Mouse (Mus musculus): ENCODE measurements around the gene Smarca4.
"Not testable (repeated sequence)": the region's sequence is repeated elsewhere in the genome, so short reads cannot be mapped to it uniquely, and the experiment has no call there.

Gene Smarca4

GRCm38 (mm10) chr9:21668946-21669345, 53.0 kb downstream of the Smarca4 start:
- DNase-seq, result no peak

DNA sequence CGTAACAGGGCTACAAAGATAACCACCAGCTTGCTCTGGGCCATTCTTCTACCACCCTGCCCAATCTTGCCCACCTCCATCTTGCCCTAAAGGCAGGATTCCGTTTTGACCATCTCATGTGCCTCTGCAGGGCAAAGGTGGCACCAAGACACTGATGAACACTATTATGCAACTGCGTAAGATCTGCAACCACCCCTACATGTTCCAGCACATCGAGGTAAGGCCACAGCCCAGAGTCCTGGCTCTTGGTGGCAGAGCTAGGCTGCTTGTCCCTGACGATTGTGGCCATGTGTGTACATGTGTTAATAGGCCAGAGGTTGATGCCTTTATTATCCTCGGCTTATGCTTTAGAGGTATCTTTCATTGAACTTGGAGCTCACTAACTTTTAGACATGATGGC, 54.4 kb downstream of the Smarca4 start:
- no peak for DNase-seq

DNA sequence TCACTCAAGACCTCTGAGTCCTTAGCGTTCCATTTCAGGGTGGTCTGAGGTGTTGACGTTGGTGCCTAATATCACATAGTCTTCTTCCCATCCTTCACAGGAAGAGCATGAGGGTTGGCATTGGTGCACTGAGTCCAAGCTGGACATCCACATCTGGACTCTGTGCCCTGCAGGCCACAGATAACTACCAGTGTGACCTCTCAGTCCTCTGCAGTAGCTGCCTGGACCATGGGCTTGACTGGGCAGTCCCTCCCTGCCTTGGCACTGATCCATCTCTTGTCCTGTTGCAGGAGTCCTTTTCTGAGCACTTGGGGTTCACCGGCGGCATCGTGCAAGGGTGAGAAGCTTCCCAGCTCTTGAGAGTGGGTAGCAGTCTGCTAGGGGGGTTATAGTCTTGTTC, 55.8 kb downstream of the Smarca4 start:
- DNase-seq, result no peak

DNA sequence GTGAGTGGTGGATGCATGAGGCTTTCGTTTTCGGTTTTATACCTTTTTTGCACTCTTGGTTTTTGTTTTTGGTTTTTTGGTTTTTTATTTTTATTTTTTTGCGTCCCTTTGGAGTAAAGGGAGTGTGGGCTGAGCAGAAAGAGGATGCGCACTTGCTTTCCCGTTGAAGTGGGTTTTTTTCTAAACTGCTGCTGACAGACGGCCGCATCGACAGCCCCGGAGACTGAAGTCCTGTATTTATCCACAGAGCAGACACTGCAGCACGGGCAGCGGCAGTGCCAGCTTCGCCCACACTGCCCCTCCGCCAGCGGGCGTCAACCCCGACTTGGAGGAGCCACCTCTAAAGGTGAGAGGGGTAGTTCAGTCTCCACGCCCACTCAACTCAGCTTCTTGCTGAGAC, 61.7 kb downstream of the Smarca4 start:
- DNase-seq, result no peak

DNA sequence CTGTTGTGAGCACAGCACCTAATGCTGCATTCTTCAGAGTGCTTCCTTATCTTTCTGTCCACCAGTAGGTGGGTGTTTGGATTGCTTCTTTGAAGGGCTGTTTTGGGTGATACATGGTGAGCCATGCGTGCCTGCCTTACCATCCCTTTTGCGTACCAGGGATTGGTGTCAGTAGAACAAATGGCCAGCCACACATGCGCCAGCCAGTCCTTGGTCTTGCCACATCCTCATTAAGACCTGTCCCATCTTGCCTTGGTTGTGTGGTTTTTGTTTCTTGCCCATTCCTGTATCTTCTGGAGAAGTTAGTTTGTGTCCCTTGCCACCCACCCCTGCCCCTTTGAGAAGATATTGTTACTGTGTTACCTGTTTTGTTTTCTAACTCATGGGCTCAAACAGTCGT, 64.5 kb downstream of the Smarca4 start:
- no peak for DNase-seq

DNA sequence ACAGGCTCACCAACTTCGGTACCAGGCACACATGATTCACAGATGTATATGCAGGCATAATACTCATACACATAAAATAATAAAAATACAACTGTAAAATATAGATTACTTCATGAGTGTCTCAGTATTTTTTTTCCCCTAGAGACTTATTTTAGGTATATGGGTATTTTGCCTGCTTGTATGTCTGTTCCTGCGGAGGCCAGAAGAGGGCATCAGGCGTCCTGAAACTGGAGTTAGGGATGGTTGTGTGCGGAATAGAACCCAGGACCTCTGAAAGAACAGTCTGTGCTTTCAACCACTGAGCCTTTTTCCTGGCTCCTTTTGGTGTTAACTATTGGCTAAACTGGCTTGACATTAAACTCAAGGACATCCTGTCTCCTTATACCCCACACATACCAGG, 66.9 kb downstream of the Smarca4 start:
- no peak for DNase-seq

DNA sequence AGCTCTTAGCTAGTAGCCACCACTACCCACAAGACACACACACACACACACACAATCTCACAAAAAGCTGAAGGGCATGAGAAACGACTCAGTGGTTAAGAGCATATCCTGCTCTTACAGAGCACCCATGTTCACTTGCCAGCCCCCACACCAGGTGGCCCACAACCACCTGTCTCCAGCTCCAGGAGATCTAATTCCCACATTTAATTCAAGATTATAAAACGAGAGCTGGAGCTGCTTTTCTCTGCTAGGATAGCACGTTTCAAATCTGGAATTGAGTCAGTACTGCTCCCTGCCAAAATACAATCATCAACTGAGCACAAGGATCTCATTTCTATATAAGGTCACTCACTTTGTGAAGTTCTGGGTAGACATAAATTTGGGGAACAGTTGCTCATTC, 67.9 kb downstream of the Smarca4 start:
- DNase-seq, result no peak

- DNase-seq, result no peak
Measured at GRCm38 (mm10) chr9:21688554-21688953, 72.6 kb downstream of the Smarca4 start.

GRCm38 (mm10) chr9:21690031-21690430, 74.1 kb downstream of the Smarca4 start:
- DNase-seq, result no peak

GRCm38 (mm10) chr9:21691862-21692261, 75.9 kb downstream of the Smarca4 start:
- peak; percentile 22 to 36 for DNase-seq

DNA sequence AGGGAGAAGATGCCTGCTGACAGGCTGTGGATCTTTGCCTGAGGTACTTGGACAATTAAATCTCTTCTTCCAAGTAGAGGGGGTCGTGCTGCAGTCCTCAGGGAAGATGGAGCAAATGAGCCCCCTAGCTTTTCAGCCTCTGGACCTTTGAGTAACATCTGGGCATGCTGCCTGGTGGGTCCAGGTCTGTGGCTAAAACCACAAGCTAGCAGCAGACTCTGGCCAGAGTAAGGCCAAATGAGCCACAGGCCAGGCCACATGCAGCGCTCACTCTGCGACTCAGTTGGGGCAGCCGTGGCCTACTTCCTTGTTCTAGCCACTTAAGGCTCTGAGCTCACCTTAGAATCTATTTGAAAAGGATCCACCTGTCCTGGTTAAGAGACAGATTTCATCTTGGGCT, 76.5 kb downstream of the Smarca4 start:
- DNase-seq, result no peak

- DNase-seq, result no peak
Measured at GRCm38 (mm10) chr9:21694071-21694470, 78.1 kb downstream of the Smarca4 start.

GRCm38 (mm10) chr9:21695229-21695792, 79.3 kb downstream of the Smarca4 start:
- DNase-seq, result no peak

- no peak for DNase-seq
Measured at GRCm38 (mm10) chr9:21697121-21697520, 81.2 kb downstream of the Smarca4 start.

GRCm38 (mm10) chr9:21699280-21699679, 83.3 kb downstream of the Smarca4 start:
- DNase-seq, result not testable (repeated sequence)

- DNase-seq, result no peak
Measured at GRCm38 (mm10) chr9:21701091-21701490, 85.1 kb downstream of the Smarca4 start.

DNA sequence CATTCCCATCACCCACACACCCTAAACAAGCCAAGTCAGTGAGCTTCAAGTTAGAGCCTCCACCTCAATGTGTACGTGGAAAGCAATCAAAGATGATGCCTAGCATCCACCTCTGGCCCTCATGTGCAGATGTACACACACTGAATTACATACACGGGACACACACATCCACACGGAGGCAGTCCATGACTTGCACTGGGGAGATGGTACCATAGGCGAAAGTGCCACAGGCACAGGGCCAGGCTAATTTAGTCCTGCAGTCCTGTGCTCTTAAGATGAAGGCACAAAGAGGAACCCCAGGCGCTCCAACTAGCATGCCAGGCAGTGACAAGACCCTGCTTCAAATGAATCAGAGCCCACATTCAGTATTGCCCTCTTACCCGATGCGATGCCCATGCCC, 87.5 kb downstream of the Smarca4 start:
- no peak for DNase-seq

- no peak for DNase-seq
Measured at GRCm38 (mm10) chr9:21706085-21706484, 90.1 kb downstream of the Smarca4 start.

DNA sequence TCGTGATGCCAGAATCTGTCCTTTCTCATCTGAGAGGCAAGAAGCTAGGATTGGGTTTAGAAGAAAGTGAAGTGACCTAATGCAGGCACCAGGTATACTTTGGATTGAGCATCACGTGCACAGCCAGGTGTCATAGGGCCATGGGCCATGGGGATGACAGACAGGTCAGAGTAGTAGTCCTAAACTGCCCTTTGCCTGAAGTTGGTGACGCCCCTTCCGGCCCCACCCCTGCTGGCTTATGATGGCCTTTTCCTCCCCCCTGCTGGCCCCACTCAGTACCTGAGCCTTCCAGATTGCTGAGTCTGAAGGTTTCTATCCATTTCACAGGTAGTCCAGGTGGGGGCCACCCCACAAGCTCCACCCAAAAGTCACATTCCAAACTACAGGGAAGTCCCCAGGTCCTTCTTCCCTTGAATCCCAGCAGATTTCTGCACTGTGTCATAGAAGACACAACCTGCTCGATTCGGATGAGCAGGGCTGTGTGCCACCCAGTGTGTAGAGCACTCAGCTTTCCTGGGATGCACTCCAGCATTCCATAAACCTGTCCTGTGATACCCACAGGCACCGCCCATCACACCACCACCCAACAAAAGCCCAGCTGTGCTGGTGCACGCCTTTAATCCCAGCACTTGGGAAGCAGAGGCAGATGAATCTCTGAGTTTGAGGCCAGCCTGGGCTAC, 90.8 kb downstream of the Smarca4 start:
- no peak for DNase-seq

GRCm38 (mm10) chr9:21709340-21709739, 93.4 kb downstream of the Smarca4 start:
- DNase-seq, result no peak

GRCm38 (mm10) chr9:21715298-21715697, 99.3 kb downstream of the Smarca4 start:
- DNase-seq, result peak in 1 of 2 experiments; percentile 10

- DNase-seq, result no peak
Measured at GRCm38 (mm10) chr9:21717015-21717414, 101.0 kb downstream of the Smarca4 start.

- no peak for DNase-seq
Measured at GRCm38 (mm10) chr9:21721036-21721435, 105.1 kb downstream of the Smarca4 start.

DNA sequence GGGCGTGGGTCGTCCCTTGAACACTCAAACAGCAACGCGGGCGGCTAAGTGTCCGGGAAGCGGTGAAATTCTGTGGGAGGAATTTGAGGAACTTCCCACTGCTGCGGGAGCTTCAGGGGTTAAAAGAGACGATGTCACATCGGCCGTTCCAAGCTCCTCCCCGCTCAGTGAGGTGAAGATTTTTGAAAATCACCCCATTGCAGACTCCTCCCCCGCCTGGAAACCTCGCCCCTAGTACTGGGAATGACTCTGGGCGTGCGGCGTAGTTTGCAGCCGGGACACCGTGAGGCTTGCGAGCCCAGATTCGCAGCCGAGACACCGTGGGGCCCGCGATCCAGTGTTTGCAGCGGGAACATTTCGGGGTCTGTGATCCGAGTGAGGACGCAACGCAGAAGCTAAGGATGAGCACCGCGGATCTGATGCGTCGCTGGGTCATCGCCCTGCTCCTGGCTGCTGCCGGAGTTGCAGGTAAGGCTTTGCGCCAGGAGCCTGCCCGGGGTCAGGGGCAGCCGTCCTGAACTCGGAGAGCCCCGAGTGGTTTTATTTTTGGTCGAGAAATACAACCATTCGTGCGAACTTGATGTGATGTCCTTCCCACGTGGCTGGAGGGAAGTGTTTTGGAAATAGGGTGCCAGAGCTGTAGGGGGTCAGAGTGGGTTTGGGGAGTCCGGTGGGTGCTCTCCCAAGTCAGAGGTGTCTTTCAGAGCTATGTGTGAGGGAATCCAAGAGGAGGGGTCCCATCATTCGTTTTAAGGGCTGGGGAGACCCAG, 107.6 kb downstream of the Smarca4 start, which contains the start of gene Ldlr:
Gene Ldlr (plus strand): TSS at position 107 of the 770 bp plus-strand sequence.
- peak; percentile 54 to 58 for DNase-seq
